Mouse (Mus musculus) left cerebral cortex, adult 6 months (tissue): Measurements from ENCODE around the gene Bicral. TPM values are rescaled to one million over a fixed set of nuclear protein-coding genes. Genes with fewer than 3 reads are reported as not detected.

ENCODE experiments used
- long read RNA-seq, 2 experiments: library from polyadenylated mRNA; unstranded; transcript quantifications; one replicate each; pipeline ENCODE4 v2.0.0; 2019 to 2020
- polyA plus RNA-seq: library from polyadenylated mRNA; unstranded; fragments of <200 nt; fragmentation: Nextera tagmentation; gene quantifications from 2 replicates; pipeline ENCODE4 v1.2.3, GENCODE M21; 2021

Bicral gene
- polyA plus RNA-seq, result 7.6 and 7.7 TPM in 2 replicates
- long read RNA-seq, experiment 1, partial matches to known transcripts, result 3 of 28 reads
- long read RNA-seq, experiment 1, other reads (novel, unspliced or antisense), result 24 of 28 reads
- long read RNA-seq, experiment 2, partial matches to known transcripts, result 2 of 12 reads
- long read RNA-seq, experiment 2, other reads (novel, unspliced or antisense), result 10 of 12 reads

DNA sequence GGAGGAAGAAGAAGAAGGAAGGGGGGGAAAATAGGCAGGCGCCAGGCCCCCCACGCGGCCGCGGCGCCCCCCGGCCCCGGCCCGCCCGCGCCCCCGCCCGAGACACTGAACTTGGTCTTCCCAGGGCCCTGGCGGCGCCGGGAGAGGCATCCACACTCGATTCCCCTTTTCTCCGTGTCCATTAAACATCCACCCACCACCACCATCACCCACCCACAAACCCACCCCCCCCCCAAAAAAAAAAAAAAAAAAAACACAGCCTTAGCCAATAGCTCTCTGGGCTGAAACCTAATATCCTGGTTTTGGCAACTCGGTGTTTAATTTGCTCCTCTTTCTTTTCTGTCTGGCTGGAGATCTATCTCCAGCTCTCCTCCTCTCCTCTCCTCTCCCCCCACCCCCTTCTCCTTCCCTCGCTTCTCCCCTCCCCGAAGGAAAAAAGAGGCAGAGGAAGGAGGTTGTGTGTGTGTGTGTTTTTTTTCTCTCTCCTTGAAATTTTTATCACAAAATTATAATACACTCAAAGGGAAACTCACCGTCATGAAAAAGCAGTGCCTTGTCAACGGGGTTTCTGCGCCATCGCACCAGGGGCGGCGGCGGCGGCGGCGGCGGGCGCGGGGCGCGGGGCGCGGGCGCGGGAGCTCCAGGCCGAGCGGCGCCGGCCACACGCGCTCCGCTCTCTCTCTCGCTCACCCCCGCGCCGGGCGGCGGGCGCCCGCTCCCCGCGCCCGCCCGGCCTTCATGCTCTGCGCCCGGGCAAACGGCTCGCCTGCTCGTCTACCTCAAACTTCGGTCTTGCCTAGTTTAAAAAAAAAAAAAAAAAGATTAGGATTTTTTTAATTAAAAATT is at the start of gene Bicral:
Bicral (minus strand) TSS at position 580 of the 846 bp plus-strand sequence.

DNA sequence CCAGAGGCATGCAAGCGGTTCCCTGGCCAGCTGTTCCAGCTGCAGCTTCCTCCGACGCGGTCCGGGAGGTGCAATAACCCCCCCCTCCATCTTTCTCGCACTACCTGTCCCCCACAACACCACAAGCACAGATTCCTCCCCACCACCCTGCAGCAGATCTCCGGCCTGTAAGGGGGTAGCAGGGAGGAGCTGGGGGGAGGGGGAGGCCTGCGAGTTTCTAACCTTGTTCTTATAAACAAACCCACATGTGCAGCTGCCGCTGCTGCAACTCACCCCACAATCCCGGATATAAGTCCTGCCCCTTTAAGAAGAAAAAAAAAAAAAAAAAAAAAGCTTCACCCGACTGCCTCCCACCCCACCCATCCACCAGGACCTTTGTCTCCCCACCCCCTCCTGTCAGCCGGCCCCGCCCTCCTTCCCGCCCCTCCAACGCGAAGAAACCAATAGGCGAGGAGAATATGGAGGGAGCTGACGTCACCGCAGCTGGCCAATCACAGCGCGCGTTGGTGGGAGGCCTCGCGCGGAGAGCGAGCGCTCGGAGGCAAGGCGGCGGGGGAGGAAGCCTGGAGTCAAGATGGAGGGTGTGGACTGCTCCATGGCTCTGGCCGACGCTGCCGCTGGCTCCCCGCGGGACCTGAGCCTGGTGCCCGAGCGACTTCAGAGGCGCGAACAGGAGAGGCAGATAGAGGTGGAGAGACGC is 32.0 kb upstream of the Bicral start, which contains the start of gene Tbcc:
Tbcc (plus strand) TSS at position 569 of the 700 bp plus-strand sequence.

DNA sequence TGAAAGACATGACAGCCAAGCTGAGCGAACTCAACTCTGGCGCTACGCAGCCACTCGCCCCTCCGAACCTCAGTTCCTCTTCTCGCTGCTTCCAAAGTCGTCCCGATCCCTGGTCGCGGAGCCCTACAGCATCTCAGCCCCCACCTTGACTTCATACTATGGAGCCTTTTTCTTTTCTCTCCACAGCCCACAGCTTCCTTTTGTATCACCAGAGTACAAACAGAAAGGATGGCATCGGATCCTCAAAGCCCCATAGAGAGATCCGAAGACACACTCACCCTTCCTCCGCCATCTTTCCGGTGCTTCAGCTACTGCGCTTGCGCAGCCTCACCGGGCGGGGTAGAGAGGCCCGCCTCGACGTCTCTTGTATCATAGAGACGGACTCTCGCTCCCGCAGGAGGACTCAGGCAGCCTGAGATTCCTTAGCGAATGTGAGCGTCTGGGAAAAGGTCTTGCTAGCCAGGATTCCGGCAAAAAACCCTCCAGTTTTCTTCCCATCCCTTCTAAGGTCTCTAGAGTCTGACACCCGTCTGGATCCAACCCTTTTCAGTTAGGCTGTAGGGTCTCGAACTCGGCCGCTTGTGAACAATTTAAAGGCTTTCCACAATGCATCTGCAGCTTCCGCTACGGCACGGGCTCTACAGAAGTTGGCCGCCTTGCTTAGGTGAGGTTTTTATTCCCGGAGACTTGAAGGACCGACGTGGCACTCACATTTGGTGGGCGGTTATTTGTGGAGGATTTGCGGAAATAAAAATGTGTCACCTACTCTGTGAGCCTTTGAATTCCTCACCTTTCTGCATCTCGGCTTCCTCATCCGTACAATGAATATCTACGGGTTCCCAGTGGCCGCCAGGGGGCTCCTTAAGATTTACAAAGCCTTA is 75.7 kb downstream of the Bicral start, which contains the start of gene Rpl7l1:
Rpl7l1 (minus strand) TSS at position 332 of the 881 bp plus-strand sequence.

DNA sequence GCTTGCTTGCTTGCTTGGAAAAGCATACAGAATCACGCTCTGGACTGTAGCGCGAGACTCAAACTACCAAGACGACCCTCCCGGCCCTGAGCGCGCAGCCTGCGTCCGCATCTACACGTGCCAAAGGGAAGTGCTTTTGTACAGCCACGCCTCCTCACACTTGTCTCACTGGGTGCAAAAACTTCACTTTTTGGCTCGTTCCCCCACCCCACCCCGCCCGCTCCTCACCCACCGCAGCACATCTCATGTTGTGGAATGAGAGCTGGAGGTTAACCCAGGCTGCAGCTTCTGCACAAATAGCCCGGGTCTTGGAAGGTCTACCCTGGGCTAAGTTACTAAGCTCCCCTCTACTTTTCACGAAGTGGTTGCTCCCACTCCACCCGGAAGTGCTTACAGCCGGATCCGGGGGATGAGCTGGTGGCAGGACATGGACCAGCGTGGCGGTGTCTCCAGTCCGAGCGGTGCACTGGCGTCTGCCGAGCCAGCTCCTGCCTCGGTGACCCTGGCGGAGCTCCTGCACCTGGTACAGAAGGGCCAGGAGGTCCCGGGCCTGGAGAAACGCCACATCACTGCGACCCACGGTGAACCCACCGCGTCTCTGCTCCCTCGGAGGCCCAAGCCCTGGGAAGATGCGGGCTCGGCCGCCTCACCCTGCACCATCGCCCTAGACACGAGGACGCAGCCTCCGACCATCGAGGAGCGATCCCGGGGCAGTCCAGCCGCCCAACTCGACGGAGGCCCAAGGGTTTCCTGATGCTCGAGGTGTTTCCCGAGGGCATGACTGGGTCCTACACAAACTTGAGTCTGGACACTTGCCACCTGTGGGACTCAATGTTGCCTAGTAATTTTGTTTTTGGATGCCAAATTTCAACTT is 85.6 kb downstream of the Bicral start, which contains the start of gene 2310039H08Rik:
2310039H08Rik (plus strand) TSS at position 232 of the 874 bp plus-strand sequence.

DNA sequence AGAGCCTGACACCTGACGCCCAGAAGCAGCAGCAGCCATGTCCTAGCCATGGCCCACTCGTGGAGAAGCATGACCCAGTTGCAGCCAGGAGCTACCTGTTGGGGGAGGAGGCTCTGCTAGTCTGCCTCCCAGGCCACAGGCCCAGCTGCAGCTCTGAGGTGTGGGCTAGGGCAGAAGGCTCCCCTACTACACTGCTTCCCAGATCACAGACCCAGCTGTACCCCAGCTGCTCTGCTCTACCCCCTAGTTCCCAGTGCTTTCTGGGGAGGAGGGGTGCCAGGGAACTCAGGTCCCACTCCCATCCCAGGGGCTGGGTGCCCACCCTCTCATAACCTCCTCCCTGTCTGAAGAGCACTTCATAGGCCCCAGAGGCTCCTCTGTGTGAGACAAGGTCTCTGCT is 94.7 kb downstream of the Bicral start, which contains the start of gene Ptcra:
Ptcra (minus strand) TSS at position 169 of the 400 bp plus-strand sequence.

DNA sequence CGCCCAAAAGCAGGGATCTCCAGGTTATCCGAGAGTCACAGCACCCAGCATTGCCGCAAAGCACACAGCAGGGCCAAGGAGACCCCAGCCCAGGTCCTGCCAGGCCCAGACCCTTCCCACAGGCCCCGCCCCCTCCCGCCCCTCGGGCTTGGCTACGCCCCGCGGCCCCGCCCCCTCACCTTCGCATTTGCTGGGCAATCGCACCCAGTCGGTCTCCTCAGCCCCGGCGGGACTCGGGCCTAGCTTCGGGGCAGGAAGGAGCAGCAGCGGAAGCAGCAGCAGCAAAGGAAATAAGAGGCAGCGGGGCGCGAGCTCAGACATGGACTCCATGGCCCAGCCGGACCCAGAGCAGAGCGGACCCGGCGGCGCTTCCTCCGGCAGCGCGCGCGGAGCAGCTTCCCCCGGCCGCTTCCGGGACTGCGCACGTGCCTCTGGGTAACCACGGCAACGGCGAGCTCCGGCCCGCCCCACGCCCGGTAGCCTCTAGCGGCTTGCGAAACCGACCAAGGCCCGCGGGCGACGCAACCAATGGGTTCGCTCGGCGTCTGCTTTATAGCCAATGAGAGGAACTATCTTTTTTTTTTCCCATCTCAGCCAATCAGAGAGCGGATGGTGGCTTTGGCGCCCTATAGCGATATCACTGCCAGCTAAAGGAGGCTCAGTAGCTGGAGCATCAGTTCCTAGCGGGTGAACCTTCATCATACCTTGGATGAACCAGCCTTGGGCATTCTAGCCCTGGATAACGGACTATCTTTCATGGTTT is 106.3 kb downstream of the Bicral start, which contains the start of gene Cnpy3:
Cnpy3 (minus strand) TSS at position 421 of the 763 bp plus-strand sequence.

Other genes starting within 250 kb of the Bicral start
- 2.2 and 2.3 TPM in 2 replicates for gene Ptk7, start 229.0 kb downstream of the Bicral start, polyA plus RNA-seq
- 12.7 and 13.1 TPM in 2 replicates for gene Klc4, start 212.5 kb downstream of the Bicral start, polyA plus RNA-seq
- gene Mrpl2, start 212.3 kb downstream of the Bicral start, polyA plus RNA-seq, result 73.6 and 117 TPM in 2 replicates
- gene Cul7, start 208.1 kb downstream of the Bicral start, polyA plus RNA-seq, result 3.2 and 3.5 TPM in 2 replicates
- 21.4 and 26.1 TPM in 2 replicates for gene Rrp36, start 184.1 kb downstream of the Bicral start, polyA plus RNA-seq
- 258 and 283 TPM in 2 replicates for gene Mea1, start 179.7 kb downstream of the Bicral start, polyA plus RNA-seq
- gene Klhdc3, start 177.6 kb downstream of the Bicral start, polyA plus RNA-seq, result 213 and 224 TPM in 2 replicates
- 35.7 and 47.7 TPM in 2 replicates for gene Ppp2r5d, start 153.4 kb downstream of the Bicral start, polyA plus RNA-seq
- 7.7 and 42.5 TPM in 2 replicates for gene Pex6, start 147.0 kb downstream of the Bicral start, polyA plus RNA-seq
- 0.16 TPM in 1 of 2 replicates, not detected in the other for gene Gnmt, start 129.3 kb downstream of the Bicral start, polyA plus RNA-seq
- 88.3 and 104 TPM in 2 replicates for gene Cnpy3, start 106.3 kb downstream of the Bicral start, polyA plus RNA-seq
- gene Ptcra, start 94.8 kb downstream of the Bicral start, polyA plus RNA-seq, result 0.89 and 1.1 TPM in 2 replicates
- 20.3 and 22.5 TPM in 2 replicates for gene 2310039H08Rik, start 85.8 kb downstream of the Bicral start, polyA plus RNA-seq
- gene Rpl7l1, start 75.8 kb downstream of the Bicral start, polyA plus RNA-seq, result 30.9 and 44.3 TPM in 2 replicates
- 80.8 and 95.5 TPM in 2 replicates for gene Tbcc, start 32.2 kb upstream of the Bicral start, polyA plus RNA-seq
- gene Prph2, start 52.0 kb upstream of the Bicral start, polyA plus RNA-seq, result not detected in 2 replicates
- 12.7 and 13.1 TPM in 2 replicates for gene Ubr2, start 152.1 kb upstream of the Bicral start, polyA plus RNA-seq